Mouse (Mus musculus) inflammation-experienced regulatory T-cells, adult 6 months (primary cell): ENCODE results near the gene Haus6. TPM values are rescaled to one million over a fixed set of nuclear protein-coding genes. Genes with fewer than 3 reads are reported as not detected.
A peak's percentile ranks its signal among the peaks of the same experiment; 100 is the strongest.

Source experiments
- ATAC-seq: one replicate; pipeline ENCODE4 v1.8.0; 2017
- polyA plus RNA-seq, 3 experiments: library from polyadenylated mRNA; unstranded; fragments of 100-300 nt; shearing (Covaris generic); gene quantifications; one replicate each; pipeline ENCODE4 v1.2.1; 2017

Haus6 gene
- polyA plus RNA-seq, 3 experiments from 2014 or later, result 12.1 to 26.0 (median 13.4) TPM

- ATAC-seq, result peak; percentile 6
These were observed 36.9 kb downstream of the Haus6 start for GRCm38 (mm10) chr4:86574939-86575282.

- no peak for ATAC-seq
These were observed 50.8 kb downstream of the Haus6 start for GRCm38 (mm10) chr4:86561061-86561460.

DNA sequence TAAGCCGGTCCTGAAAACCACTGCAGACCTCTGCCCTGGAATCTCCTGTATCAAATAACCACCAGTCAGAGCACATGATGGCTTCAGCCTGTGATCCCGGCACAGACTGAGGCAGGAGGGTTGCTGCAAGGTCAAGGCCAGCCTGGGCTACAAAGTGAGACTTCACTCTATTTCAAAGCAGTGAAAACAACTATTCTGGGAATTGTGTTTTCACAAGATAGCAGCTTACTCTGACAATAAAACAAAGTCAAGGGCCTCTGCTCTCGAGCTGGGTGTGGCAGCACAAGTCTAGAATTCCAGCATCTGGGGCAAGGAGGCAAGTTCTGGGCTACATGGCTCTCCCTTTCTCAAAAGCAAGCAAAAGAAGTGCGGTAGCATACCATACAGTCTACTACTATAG is 52.8 kb downstream of the Haus6 start:
- no peak for ATAC-seq

GRCm38 (mm10) chr4:86558228-86558627 is 53.6 kb downstream of the Haus6 start, which contains the start of gene Saxo1:
Gene Saxo1, minus strand, starts transcription at chr4:86558328.
- ATAC-seq, result no peak

- ATAC-seq, result no peak
These were observed 54.5 kb downstream of the Haus6 start for GRCm38 (mm10) chr4:86557371-86557770.

- ATAC-seq, result peak; percentile 75
These were observed 56.7 kb downstream of the Haus6 start for GRCm38 (mm10) chr4:86555035-86555707.

DNA sequence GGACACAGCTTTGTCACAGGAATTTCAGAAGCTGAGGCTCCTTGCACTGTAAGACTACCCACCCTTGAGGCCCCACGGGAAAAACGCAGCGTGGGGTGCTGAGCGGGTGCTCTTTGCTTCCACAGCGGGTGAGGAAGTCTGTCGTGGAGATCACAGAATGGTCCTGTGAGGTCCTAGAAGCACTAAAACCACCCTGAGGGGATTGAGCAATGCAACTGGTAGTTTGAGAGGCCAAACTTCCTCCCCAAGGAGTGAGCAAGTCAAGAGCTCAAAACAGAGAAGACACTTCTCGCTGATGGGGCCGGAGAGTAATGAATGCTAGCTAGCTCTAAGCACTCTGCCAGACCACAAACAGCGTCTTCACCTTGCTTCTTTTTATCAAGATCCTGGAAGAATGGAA is 63.5 kb downstream of the Haus6 start:
- no peak for ATAC-seq

DNA sequence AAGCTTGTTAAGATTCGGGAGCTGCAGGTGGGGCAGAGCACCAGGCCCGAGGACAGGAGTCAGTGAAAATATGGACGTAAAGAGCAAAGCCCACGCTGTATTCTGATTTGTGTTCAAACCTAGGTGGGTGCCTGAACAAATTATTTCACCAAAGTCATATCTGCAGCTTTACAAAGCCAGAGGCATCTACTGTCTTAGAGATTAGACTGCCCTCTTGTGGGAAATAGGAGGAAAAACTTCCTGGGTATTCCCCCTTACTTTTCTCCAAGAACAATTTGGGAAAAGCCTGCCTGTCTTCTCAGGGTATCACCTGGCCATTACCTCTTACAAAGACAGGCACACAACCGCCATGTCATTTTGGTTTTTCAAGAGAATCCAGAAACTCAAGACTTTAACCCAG is 66.2 kb downstream of the Haus6 start:
- no peak for ATAC-seq

DNA sequence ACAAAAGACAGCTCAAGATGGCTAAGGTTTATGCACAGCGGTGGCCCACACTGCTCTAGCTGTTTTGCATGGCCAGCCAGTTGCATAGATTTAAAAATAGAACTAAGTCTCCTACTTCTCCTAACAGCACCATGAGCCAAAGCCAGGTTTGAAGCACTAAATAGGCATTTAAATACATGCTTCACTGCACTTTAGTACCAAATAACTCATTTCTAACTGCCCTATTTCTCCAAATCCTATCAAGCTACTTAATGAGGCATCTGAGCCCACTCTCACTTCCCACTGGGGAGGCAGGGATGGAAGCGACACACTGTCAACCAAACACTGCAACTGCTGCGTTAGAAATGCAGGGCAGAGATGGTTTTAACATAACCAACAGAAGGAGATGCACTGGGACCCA is 67.9 kb downstream of the Haus6 start:
- ATAC-seq, result no peak

DNA sequence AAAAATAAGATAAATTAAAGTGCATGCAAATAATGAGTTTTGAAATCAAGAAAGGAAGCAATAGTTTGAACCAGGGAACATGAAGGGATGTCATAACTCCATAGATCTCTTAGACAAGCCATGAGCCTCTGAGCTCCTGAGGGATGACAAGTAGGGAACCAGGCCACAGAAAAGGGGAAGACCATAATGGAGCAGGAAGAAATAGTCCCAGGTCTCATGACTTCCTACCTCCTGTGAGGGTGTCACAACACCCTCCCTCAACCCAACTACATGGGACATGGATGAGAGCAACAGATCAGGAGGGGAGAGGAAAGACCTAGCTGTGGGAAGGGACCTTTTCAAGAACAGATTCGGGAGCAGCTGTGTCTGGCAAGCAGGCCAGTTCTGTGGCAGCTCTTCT is 70.3 kb downstream of the Haus6 start:
- no peak for ATAC-seq

DNA sequence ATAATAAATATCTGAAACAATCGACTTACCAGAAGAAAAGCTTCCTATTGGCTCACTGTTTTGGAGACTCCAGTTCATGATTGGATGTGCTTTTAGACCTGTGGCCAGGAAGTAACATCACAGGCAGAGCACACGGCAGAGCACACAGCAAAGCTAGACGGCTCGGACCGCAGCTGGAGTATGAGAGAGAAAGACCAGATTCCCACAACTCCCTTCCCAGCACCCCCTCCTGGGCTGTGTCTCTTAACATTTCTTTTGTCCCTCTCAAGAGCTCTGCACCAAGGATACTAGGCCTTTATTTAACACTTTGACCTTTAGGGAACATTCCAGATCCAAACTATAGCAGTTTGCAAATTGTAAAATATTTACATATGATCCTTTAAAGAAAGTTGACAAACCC is 72.9 kb downstream of the Haus6 start:
- no peak for ATAC-seq

- ATAC-seq, result no peak
These were observed 73.9 kb downstream of the Haus6 start for GRCm38 (mm10) chr4:86537972-86538371.

GRCm38 (mm10) chr4:86534091-86534481 is 77.8 kb downstream of the Haus6 start:
- ATAC-seq, result no peak

DNA sequence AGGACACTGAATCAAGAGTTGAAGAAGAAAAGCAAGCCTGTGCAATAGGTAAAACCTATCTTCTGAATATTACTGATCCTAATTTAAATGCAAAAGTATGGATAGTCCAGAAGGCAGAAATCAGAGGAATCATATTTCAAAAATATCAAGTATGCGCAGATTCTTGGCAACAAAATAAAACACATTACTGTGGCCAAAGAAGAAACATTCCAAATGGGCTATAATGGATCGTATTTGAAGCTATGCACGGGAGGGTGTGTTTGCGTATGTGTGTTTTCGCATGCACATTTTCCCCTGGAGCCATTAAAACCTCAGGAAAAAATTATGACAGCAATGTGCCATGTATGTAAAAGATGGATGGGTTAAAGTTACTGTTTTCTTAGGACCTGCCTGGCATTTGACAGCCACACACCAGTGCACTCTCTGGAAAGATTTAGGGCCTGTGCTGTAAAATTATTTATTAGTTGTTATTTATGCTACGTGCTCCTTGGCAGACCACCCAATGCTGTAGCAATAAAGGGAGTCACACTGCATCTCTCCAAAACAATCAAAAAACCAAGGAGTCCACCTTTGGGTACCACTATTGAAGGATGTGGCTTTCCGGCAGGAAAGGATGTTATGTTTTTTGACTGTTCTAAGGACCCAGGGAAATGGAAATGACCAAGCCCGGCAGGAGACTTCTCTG is 78.3 kb downstream of the Haus6 start:
- ATAC-seq, result no peak

- ATAC-seq, result no peak
These were observed 82.7 kb downstream of the Haus6 start for GRCm38 (mm10) chr4:86529161-86529560.

Other genes with a start within 250 kb of the Haus6 start
- gene Saxo1, start 53.7 kb downstream of the Haus6 start, polyA plus RNA-seq, result not detected
- gene Rraga, start 36.4 kb downstream of the Haus6 start, polyA plus RNA-seq, result 10 to 100 TPM; 25.1 to 61.8 (median 27.9) TPM
- gene Plin2, start 58.0 kb upstream of the Haus6 start, polyA plus RNA-seq, result 10 to 100 TPM; 21.1 to 33.4 (median 21.3) TPM
- gene Dennd4c, start 136.5 kb upstream of the Haus6 start, polyA plus RNA-seq, result 1 to 10 TPM; 6.6 to 9.9 (median 8.8) TPM
- 1,000 to 10,000 TPM; 1,929 to 2,891 (median 2,713) TPM for gene Rps6, start 245.4 kb upstream of the Haus6 start, polyA plus RNA-seq